Mouse (Mus musculus): ENCODE data around the gene Kcnh4.

DNA sequence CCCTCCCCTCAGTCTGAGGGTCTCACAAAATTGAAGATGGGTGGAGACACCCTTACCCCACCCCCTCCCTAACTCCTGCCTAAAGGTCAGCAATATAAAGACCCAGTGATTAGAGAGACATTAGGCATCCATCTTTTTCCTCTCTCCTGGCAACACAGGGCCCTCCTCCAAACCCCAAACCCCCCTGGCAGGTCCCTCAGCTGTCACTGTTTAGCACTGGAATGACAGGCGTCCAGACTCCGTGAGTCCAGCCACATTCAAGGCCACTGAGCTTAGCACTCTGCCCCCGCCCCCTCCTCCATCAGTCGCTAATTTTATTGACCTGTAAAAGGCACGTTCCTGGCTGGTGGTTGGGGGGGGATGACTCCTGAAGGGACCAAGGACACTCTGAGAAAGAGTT is 66.6 kb downstream of the Kcnh4 start:
- no peak for TF ChIP-seq CTCF (conservative IDR thresholded peaks at IDR 0.05; ENCODE audit: low read length)
- no peak for TF ChIP-seq POU5F1 (IDR thresholded peaks at IDR 0.05; ENCODE audit: borderline replicate concordance, low read length)
- TF ChIP-seq NANOG (IDR thresholded peaks at IDR 0.05; ENCODE audit: borderline replicate concordance, low read length), result no peak
